Mouse (Mus musculus) forebrain, embryonic 10.5 days (tissue): Measurements from ENCODE around the gene Csnk1d. TPM values are rescaled to one million over a fixed set of nuclear protein-coding genes. Genes with fewer than 3 reads are reported as not detected.

Source experiments
- DNase-seq: peaks from one replicate; pipeline ENCODE4 v3.0.0-alpha.2; 2017; ENCODE audit warnings: low spot score; ENCODE audit errors: extremely low spot score
- H3K27ac ChIP-seq: fragments of 300-500 bp; sonication (generic); 2 replicates; pipeline ENCODE4 v1.5.1; 2016; ENCODE audit warnings: mild to moderate bottlenecking
- H3K27me3 ChIP-seq: fragments of 300-500 bp; sonication (generic); 2 replicates; pipeline ENCODE4 v1.6.1; 2016; ENCODE audit warnings: mild to moderate bottlenecking; ENCODE audit not compliant: poor library complexity, severe bottlenecking
- H3K36me3 ChIP-seq: fragments of 300-500 bp; sonication (generic); replicated peaks from 2 replicates; pipeline ENCODE4 v1.6.1; 2016; ENCODE audit warnings: mild to moderate bottlenecking, moderate library complexity
- H3K4me1 ChIP-seq: fragments of 300-500 bp; sonication (generic); 2 replicates; pipeline ENCODE4 v1.6.1; 2016
- H3K4me3 ChIP-seq: fragments of 300-500 bp; sonication (generic); 2 replicates; pipeline ENCODE4 v1.5.1; 2016; ENCODE audit warnings: mild to moderate bottlenecking, moderate library complexity
- H3K9me3 ChIP-seq: fragments of 300-500 bp; sonication (generic); 2 replicates; pipeline ENCODE4 v1.6.1; 2016; ENCODE audit warnings: mild to moderate bottlenecking, moderate library complexity
- WGBS: fragments of 180-500 bp; shearing (Covaris S2); methylation state at CpG from one replicate; pipeline ENCODE4 v1.1.7; 2016; 5-methylcytosine and 5-hydroxymethylcytosine counted together
- polyA plus RNA-seq: library from polyadenylated mRNA; unstranded; fragments of >200 nt; fragmentation: Nextera tagmentation; extraction: Ambion mirVana; gene quantifications from 2 replicates; pipeline ENCODE4 v1.2.1, GENCODE M21; 2016

Csnk1d gene
- polyA plus RNA-seq, 1 experiment from 2014 or later, result 120 TPM

- Histone ChIP-seq H3K27ac (no peak overlapping the region), H3K4me3 (no peak overlapping the region), H3K27me3 (no peaks in the 10 kb centered on the region), H3K36me3 (peaks cover 100% of the 10 kb centered on the region), H3K9me3 (no peaks in the 10 kb centered on the region), H3K4me1 (peaks cover 20% of the 10 kb centered on the region)
- WGBS, result 84% methylated on average over 3 of the region's 3 CpGs
- DNase-seq, result no peak
Measured at GRCm38 (mm10) chr11:120959564-120959963, 31.6 kb downstream of the Csnk1d start.

GRCm38 (mm10) chr11:120959066-120959465, 32.1 kb downstream of the Csnk1d start:
- Histone ChIP-seq H3K9me3 (no peaks in the 10 kb centered on the region), H3K36me3 (peaks cover 100% of the 10 kb centered on the region), H3K27me3 (no peaks in the 10 kb centered on the region), H3K27ac (no peak overlapping the region), H3K4me3 (no peak overlapping the region), H3K4me1 (peaks cover 20% of the 10 kb centered on the region)
- 90% methylated on average over 18 of the region's 18 CpGs for WGBS
- no peak for DNase-seq

DNA sequence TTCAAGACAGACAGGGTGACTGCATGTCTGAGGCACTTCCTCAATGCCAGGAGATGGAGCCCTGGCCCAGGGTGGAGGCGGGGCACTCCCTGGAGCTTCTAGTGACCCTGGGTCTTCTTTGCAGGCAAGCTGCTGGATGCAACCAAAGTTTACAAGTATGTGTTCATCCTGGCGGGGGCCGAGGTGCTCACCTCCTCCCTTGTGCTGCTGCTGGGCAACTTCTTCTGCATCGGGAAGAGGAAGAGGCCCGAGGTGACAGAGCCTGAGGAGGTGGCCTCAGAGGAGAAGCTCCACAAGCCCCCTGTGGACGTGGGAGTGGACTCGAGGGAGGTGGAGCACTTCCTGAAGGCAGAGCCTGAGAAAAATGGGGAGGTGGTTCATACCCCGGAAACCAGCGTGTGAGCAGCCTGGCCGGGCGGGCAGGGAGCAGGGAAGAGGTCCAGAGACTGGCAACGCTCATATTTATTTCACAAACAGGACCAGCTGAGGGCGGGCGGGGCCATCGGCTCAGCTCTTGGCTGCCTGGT, 33.3 kb downstream of the Csnk1d start:
- H3K4me3 ChIP-seq, result no peak overlapping the region
- no peak overlapping the region for H3K27ac ChIP-seq
- WGBS, result 85% methylated on average over 15 of the region's 15 CpGs
- DNase-seq, result no peak
- H3K36me3 ChIP-seq, result peaks cover 99% of the 10 kb centered on the region
- H3K9me3 ChIP-seq, result no peaks in the 10 kb centered on the region
- H3K27me3 ChIP-seq, result no peaks in the 10 kb centered on the region
- H3K4me1 ChIP-seq, result peaks cover 29% of the 10 kb centered on the region

DNA sequence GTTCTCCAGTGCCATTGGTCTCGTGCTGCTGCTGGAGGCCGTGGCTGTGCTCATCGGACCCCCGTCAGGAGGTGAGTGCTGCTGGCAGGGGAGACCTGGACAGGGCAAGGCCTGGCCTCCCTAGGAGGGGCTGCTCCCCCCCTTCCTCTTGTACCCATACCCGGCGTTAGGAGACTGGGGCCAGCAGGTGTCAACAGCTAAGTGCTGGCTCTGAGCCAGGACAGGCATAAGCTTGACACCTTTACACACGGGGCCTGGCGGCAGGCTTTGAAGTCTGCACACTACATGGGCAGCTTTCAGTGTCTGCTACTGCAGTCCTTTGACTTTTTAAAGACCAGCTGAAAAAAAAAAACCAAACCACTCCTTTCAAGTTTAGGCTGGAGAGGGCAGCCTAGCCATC, 34.1 kb downstream of the Csnk1d start:
- no peak overlapping the region for H3K4me3 ChIP-seq
- DNase-seq, result no peak
- H3K4me1 ChIP-seq, result peaks cover 37% of the 10 kb centered on the region
- H3K27me3 ChIP-seq, result no peaks in the 10 kb centered on the region
- H3K36me3 ChIP-seq, result peaks cover 99% of the 10 kb centered on the region
- H3K9me3 ChIP-seq, result no peaks in the 10 kb centered on the region
- H3K27ac ChIP-seq, result no peak overlapping the region
- 89% methylated on average over 8 of the region's 8 CpGs for WGBS

DNA sequence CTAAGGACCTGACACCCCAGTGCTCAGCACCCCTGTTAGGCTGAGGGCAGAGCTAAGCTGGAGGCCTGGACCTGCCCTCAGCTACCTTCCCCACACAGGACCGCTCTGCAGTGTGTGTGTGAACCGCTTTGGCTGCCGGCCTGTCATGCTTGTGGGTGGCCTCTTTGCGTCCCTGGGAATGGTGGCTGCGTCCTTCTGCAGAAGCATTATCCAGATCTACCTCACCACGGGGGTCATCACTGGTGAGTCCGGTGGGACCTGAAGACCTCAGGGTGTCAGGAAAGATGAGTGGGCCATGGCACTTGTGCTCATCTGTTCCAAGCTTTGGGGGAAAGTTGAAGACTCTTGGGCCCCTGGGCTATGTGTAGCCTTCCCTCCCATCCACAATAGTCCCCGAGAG, 35.4 kb downstream of the Csnk1d start:
- Histone ChIP-seq H3K36me3 (peaks cover 90% of the 10 kb centered on the region), H3K4me1 (peaks cover 50% of the 10 kb centered on the region), H3K27ac (no peak overlapping the region), H3K27me3 (no peaks in the 10 kb centered on the region), H3K4me3 (no peak overlapping the region), H3K9me3 (no peaks in the 10 kb centered on the region)
- DNase-seq, result no peak
- 94% methylated on average over 8 of the region's 8 CpGs for WGBS

DNA sequence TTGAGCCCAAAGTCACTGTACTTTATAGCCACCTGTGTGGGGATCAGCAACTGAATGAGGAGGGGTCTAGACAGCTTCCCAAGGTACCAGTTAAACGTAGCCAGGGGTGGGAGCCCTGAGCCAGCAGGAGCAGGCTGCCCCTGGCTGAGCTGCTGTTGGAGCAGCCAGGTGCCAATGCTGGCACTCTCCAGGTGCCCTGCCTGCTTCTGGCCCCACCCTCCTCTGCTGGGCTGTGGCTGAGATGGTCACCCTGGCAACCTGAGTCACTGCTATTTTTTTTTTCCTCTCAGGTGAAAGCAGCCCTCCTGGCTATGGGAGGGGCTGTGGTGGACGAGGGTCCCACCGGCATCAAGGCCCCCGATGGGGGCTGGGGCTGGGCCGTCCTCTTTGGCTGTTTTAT, 36.2 kb downstream of the Csnk1d start:
- H3K27me3 ChIP-seq, result no peaks in the 10 kb centered on the region
- H3K4me3 ChIP-seq, result no peak overlapping the region
- H3K36me3 ChIP-seq, result peaks cover 82% of the 10 kb centered on the region
- peaks cover 58% of the 10 kb centered on the region for H3K4me1 ChIP-seq
- no peak overlapping the region for H3K27ac ChIP-seq
- WGBS, result 92% methylated on average over 5 of the region's 5 CpGs
- no peak for DNase-seq
- H3K9me3 ChIP-seq, result no peaks in the 10 kb centered on the region

GRCm38 (mm10) chr11:120951731-120952730, 39.1 kb downstream of the Csnk1d start:
- H3K27ac ChIP-seq, result peak overlapping the region; percentile 94
- DNase-seq, result no peak
- H3K9me3 ChIP-seq, result no peaks in the 10 kb centered on the region
- peaks cover 53% of the 10 kb centered on the region for H3K36me3 ChIP-seq
- WGBS, result 83% methylated on average over 9 of the region's 9 CpGs
- H3K4me1 ChIP-seq, result peaks cover 71% of the 10 kb centered on the region
- H3K4me3 ChIP-seq, result peak overlapping the region; percentile 74
- H3K27me3 ChIP-seq, result peaks cover 19% of the 10 kb centered on the region

DNA sequence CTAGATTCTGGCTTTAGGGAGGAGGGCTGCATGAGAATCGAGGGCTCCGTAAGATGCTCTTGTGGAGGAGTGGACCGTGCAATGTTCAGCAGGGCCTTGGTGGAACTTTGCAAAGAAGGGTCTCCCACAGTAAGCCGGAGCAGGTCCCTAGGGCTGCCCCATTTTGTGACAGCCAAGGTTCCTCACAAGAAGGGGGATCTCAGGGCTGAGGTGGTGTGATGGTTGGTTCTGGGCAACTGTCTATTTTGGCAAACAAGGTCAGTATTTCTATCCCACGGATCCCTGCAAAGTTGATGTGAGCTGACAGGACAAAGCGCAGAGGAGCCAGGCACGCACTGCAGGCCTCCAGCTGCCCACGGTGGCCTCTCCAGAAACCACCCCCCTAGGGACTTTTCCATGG, 39.9 kb downstream of the Csnk1d start:
- H3K27me3 ChIP-seq, result peaks cover 22% of the 10 kb centered on the region
- no peak for DNase-seq
- 32% methylated on average over 8 of the region's 8 CpGs for WGBS

DNA sequence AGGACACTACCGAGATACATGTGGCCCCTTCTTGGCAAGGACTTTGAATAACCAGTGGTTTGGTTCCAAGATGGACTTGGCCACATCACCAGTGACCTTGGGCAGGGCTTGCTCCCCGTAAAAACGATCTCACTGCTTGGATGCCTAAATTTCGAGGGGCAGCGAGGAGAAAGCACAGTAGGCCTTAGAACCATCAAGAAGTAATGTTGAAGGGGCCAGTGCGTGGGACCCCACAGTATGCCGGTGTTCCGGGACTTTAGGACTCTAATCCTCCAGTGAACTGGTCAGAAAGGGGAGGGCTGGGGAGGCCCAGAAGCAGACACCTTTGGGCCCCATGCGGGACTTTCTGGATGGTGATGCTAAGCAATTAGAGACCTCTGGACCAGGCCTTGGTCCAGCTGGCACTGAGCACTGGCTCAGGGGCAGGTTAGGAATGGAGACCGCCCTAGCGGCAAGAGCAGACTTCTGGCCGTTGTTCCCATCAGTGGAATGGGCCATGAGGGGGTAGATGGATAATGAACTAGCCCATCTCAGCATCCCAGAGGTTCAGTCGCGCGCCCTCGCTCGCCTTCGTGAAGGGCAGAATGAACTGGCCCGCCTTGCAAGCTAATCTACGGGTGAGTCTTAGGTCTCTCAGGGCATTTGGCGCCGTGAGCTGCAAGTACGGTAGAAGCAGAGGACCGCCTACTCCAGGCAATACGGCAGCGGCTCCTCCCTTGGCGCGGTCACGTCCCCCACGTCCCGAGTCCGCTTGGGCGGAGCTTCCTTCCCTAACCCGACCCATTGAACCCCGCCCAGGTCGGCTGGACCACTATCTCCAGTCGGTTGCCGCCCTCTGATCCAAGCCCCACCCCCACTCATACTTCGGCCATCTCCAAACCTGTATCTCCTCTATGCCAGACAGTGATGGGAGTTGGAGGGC, 40.6 kb downstream of the Csnk1d start:
- Histone ChIP-seq H3K36me3 (peaks cover 38% of the 10 kb centered on the region), H3K4me3 (peak overlapping the region; percentile 74), H3K4me1 (peaks cover 69% of the 10 kb centered on the region), H3K27ac (peak overlapping the region; percentile 94), H3K27me3 (peaks cover 22% of the 10 kb centered on the region), H3K9me3 (no peaks in the 10 kb centered on the region)
- peak; percentile 96 for DNase-seq
- under 1% methylated on average over 39 of the region's 39 CpGs for WGBS

More for the DNA sequence above, 39.9 kb downstream of the Csnk1d start:
- Histone ChIP-seq H3K4me3 (peak overlapping the region; percentile 74), H3K36me3 (peaks cover 45% of the 10 kb centered on the region), H3K9me3 (no peaks in the 10 kb centered on the region), H3K27ac (peak overlapping the region; percentile 94), H3K4me1 (peaks cover 69% of the 10 kb centered on the region)

GRCm38 (mm10) chr11:120949863-120950262, 41.3 kb downstream of the Csnk1d start:
- H3K27ac ChIP-seq, result peak overlapping the region; percentile 94
- no peak for DNase-seq

GRCm38 (mm10) chr11:120948861-120949851, 42.0 kb downstream of the Csnk1d start:
- no peaks in the 10 kb centered on the region for H3K9me3 ChIP-seq
- H3K4me3 ChIP-seq, result peak overlapping the region; percentile 74
- under 1% methylated on average over 75 of the region's 75 CpGs for WGBS
- H3K36me3 ChIP-seq, result peaks cover 25% of the 10 kb centered on the region
- H3K27me3 ChIP-seq, result peaks cover 22% of the 10 kb centered on the region
- DNase-seq, result peak; percentile 74
- H3K27ac ChIP-seq, result peak overlapping the region; percentile 94
- peaks cover 63% of the 10 kb centered on the region for H3K4me1 ChIP-seq

More at GRCm38 (mm10) chr11:120949863-120950262, 41.3 kb downstream of the Csnk1d start:
- H3K4me3 ChIP-seq, result peak overlapping the region; percentile 74
- peaks cover 32% of the 10 kb centered on the region for H3K36me3 ChIP-seq
- no peaks in the 10 kb centered on the region for H3K9me3 ChIP-seq
- peaks cover 69% of the 10 kb centered on the region for H3K4me1 ChIP-seq
- H3K27me3 ChIP-seq, result peaks cover 22% of the 10 kb centered on the region
- 6% methylated on average over 10 of the region's 10 CpGs for WGBS
